Mouse (Mus musculus): ENCODE measurements around the gene Arl2bp.
A peak's percentile ranks its signal among the peaks of the same experiment; 100 is the strongest.

GRCm38 (mm10) chr8:94633564-94634194 lies 32.7 kb upstream of the Arl2bp start:
- TF ChIP-seq CTCF (IDR thresholded peaks at IDR 0.05; ENCODE audit: low read depth) (no peak), EP300 (IDR thresholded peaks at IDR 0.05; ENCODE audit: low read depth) (peak; percentile 75)
